Mouse (Mus musculus) gastrocnemius, postnatal 36 days (tissue): ENCODE results near the gene Tmpo. TPM values are rescaled to one million over a fixed set of nuclear protein-coding genes. Genes with fewer than 3 reads are reported as not detected.

Experiments used
- DNase-seq, 2 experiments: peaks; one replicate each; pipeline ENCODE4 v3.0.0; 2022
- intact Hi-C: fragments of 180-260 bp; cut with DNase I; formaldehyde crosslinking; loops from one replicate; pipeline ENCODE4 v1.15.1; 2025
- long read RNA-seq, 2 experiments: library from polyadenylated mRNA; stranded (forward); transcript quantifications; one replicate each; pipeline ENCODE4 v2.0.0; 2021
- total RNA-seq, 2 experiments: library from RNA; stranded (reverse); gene quantifications; 2 replicates each; pipeline ENCODE4 v1.2.3; 2021

The Tmpo gene
- 10 to 100 TPM; 52.2 to 57.4 TPM for total RNA-seq
- long read RNA-seq, experiment 1, transcript Tmpo-203 (8 exons, 1,854 nt) = minor isoform, 13 of 63 reads
- long read RNA-seq, experiment 1, transcript Tmpo-204 (7 exons, 1,953 nt) = major isoform, 30 of 63 reads
- long read RNA-seq, experiment 1, partial matches to known transcripts = 3 of 63 reads
- long read RNA-seq, experiment 1, other reads (novel, unspliced or antisense) = 10 of 63 reads
- long read RNA-seq, experiment 2, transcript Tmpo-203 (8 exons, 1,854 nt) = minor isoform, 10 of 48 reads
- long read RNA-seq, experiment 2, transcript Tmpo-204 (7 exons, 1,953 nt) = major isoform, 21 of 48 reads
- long read RNA-seq, experiment 2, partial matches to known transcripts = 2 of 48 reads
- long read RNA-seq, experiment 2, other reads (novel, unspliced or antisense) = 8 of 48 reads

- intact Hi-C loops = no loop called here
- DNase-seq = no peak
Measured at GRCm38 (mm10) chr10:91180761-91181460, at the start of gene Tmpo. Gene Tmpo, minus strand, starts transcription at chr10:91181315.

GRCm38 (mm10) chr10:91230400-91230799 lies 49.3 kb upstream of the Tmpo start:
- peak in 1 of 2 experiments; percentile 31 for DNase-seq
- intact Hi-C loops = no loop called here

GRCm38 (mm10) chr10:91229518-91229961 lies 48.4 kb upstream of the Tmpo start:
- no peak for DNase-seq
- intact Hi-C loops = no loop called here

- intact Hi-C loops = no loop called here
Measured at GRCm38 (mm10) chr10:91228924-91229517, 47.9 kb upstream of the Tmpo start.

GRCm38 (mm10) chr10:91227034-91227433 lies 45.9 kb upstream of the Tmpo start:
- DNase-seq = no peak
- intact Hi-C loops = no loop called here

More at GRCm38 (mm10) chr10:91228924-91229517, 47.9 kb upstream of the Tmpo start:
- no peak for DNase-seq

- intact Hi-C loops = no loop called here
- no peak for DNase-seq
Measured at GRCm38 (mm10) chr10:91222398-91223236, 41.5 kb upstream of the Tmpo start.

GRCm38 (mm10) chr10:91208899-91209667 lies 28.0 kb upstream of the Tmpo start:
- DNase-seq = no peak
- intact Hi-C loops = no loop called here

- intact Hi-C loops = no loop called here
- no peak for DNase-seq
Measured at GRCm38 (mm10) chr10:91208461-91208860, 27.3 kb upstream of the Tmpo start.

- DNase-seq = no peak
Measured at GRCm38 (mm10) chr10:91207275-91207674, 26.2 kb upstream of the Tmpo start.

GRCm38 (mm10) chr10:91205632-91206031 lies 24.5 kb upstream of the Tmpo start:
- intact Hi-C loops = no loop called here
- DNase-seq = no peak

More at GRCm38 (mm10) chr10:91207275-91207674, 26.2 kb upstream of the Tmpo start:
- intact Hi-C loops = no loop called here

- intact Hi-C loops = no loop called here
- no peak for DNase-seq
Measured at GRCm38 (mm10) chr10:91200581-91200980, 19.5 kb upstream of the Tmpo start.

GRCm38 (mm10) chr10:91199238-91199780 lies 18.2 kb upstream of the Tmpo start:
- DNase-seq = no peak
- intact Hi-C loops = no loop called here

GRCm38 (mm10) chr10:91197704-91198103 lies 16.6 kb upstream of the Tmpo start:
- intact Hi-C loops = no loop called here

GRCm38 (mm10) chr10:91196778-91197177 lies 15.7 kb upstream of the Tmpo start:
- intact Hi-C loops = no loop called here
- DNase-seq = no peak

More at GRCm38 (mm10) chr10:91197704-91198103, 16.6 kb upstream of the Tmpo start:
- no peak for DNase-seq

GRCm38 (mm10) chr10:91195680-91196079 lies 14.6 kb upstream of the Tmpo start:
- no peak for DNase-seq
- intact Hi-C loops = no loop called here

GRCm38 (mm10) chr10:91195091-91195490 lies 14.0 kb upstream of the Tmpo start:
- intact Hi-C loops = no loop called here
- no peak for DNase-seq

- DNase-seq = no peak
- intact Hi-C loops = no loop called here
Measured at GRCm38 (mm10) chr10:91191851-91192250, 10.7 kb upstream of the Tmpo start.

- intact Hi-C loops = loop anchor here (2.0 to 5.0 kb wide), 2 partner anchors 19 to 48 kb away; no protein-coding TSS in a partner anchor
- no peak for DNase-seq
Measured at GRCm38 (mm10) chr10:91189476-91189875, 8.4 kb upstream of the Tmpo start.

- no peak for DNase-seq
- intact Hi-C loops = loop anchor here (2.0 to 5.0 kb wide), 2 partner anchors 18 to 49 kb away; no protein-coding TSS in a partner anchor
Measured at GRCm38 (mm10) chr10:91188684-91189287, 7.7 kb upstream of the Tmpo start.
